Mouse (Mus musculus): ENCODE results near the gene Ddi1.

- TF ChIP-seq USF1 (IDR thresholded peaks at IDR 0.05; ENCODE audit: low read depth) = no peak
- TF ChIP-seq MAX (IDR thresholded peaks at IDR 0.05) = no peak
These were observed 56.8 kb downstream of the Ddi1 start for GRCm38 (mm10) chr9:6212862-6213261.

All from C2C12 (cell line).